Mouse (Mus musculus) adrenal gland, postnatal 25 days (tissue): ENCODE measurements around the gene Pls3. TPM values are rescaled to one million over a fixed set of nuclear protein-coding genes. Genes with fewer than 3 reads are reported as not detected.
"Not testable (repeated sequence)": the region's sequence is repeated elsewhere in the genome, so short reads cannot be mapped to it uniquely, and the experiment has no call there.

ENCODE experiments used
- DNase-seq: peaks from one replicate; pipeline ENCODE4 v3.0.0; 2021; ENCODE audit warnings: mixed read lengths
- total RNA-seq: library from RNA; stranded (reverse); gene quantifications from 2 replicates; pipeline ENCODE4 v1.2.3, GENCODE M21; 2021

Gene Pls3
- total RNA-seq, 1 experiment from 2014 or later, result 65.4 TPM

DNA sequence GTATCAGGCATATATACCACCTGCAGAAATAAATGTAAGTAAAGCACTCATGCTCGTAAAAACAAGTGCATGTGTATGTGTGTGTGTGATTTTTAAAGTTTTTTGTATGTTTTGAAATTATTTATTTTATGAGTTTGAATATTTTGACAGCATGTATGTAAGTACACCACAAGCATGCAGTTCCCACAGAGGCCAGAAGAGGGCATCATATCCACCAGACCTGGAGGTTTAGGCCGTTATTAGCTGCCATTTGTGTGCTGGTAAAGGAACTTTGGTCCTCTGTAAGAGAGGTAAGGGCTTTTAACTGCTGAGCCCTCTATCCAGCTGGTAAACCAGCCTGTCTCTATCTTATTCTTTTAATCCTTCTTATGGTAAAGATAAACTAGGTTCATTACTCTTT, 97.5 kb downstream of the Pls3 start:
- DNase-seq, result no peak

DNA sequence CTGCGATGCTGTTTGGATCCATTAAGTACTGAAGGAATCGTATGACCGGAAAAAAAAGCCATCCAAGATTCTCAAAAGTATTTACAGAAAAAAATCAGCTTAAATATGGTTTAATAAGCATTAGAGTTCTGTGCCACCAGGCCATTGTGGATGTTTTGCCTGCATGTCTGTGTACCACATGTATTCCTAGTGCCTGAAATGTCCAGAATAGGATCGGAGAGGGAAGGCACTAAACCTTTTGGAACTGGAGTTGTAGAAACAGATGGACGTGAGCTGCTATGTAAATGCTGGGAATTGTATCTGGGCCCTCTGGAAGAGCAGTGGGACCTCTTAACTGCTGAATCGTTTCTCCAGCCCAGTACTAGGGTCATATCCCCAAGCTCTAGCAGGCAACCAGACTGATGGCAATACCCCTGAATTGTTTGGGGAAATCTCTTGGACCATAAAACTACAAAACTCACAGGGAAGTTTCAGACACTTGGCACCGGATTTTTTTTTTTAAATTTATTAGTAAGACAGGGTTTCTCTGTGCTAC, 110.1 kb downstream of the Pls3 start:
- DNase-seq, result no peak

- DNase-seq, result peak; percentile 46
These were observed 110.7 kb downstream of the Pls3 start for GRCm38 (mm10) chrX:75764135-75764793.

DNA sequence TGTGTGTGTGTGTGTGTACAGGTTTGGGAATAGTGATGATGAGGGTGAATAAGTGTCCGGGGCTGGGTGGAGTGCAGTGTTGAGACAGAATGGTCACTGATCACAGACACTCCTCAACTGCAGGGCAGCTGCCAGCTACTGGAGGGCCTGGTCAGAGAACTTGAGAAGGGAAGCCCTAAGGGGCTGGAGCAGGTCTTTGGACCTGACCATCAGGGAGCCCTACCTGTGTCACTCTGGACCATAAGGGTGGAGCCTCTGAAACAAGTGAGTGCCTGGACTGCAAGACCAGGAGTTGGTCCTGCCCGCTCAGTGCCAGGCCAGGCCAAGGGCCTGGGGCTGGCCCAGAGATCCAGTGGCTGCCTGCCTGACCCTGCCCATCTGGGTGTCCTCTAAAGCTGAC, 115.5 kb downstream of the Pls3 start:
- not testable (repeated sequence) for DNase-seq

DNA sequence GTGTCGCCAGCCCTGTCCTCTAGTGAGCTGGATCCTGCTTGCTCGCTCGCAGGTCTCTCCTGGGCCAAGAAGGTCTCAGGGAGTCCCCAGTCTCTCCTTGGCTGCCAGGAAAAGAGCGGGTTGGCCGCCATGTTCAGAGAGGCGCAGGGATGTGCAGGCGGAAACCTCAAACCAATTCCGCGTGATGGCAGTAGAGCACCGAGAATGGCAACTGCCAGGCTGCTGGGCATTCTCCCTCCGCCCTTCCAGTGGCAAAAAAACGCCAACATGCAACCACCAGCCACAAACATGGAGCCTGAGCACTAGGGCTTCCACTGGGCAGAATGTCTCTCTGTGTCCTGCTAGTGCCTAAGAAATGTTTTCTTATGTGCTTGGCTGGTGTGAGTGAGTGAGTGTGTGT, 115.9 kb downstream of the Pls3 start:
- DNase-seq, result not testable (repeated sequence)

- DNase-seq, result not testable (repeated sequence)
These were observed 117.0 kb downstream of the Pls3 start for GRCm38 (mm10) chrX:75757966-75758365.

DNA sequence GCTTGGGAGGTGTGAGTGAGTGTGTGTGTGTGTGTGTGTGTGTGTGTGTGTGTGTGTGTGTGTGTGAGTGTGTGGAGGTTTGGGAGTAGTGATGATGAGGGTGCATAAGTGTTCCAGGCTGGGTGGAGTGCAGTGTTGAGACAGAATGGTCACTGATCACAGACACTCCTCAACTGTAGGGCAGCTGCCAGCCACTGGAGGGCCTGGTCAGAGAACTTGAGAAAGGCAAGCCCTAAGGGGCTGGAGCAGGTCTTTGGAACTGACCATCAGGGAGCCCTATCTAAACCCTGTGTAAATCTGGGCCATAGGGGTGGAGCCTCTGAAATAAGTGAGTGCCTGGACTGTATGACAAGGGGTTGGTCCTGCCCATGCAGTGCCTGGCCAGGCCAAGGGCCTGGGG, 120.5 kb downstream of the Pls3 start:
- DNase-seq, result not testable (repeated sequence)

DNA sequence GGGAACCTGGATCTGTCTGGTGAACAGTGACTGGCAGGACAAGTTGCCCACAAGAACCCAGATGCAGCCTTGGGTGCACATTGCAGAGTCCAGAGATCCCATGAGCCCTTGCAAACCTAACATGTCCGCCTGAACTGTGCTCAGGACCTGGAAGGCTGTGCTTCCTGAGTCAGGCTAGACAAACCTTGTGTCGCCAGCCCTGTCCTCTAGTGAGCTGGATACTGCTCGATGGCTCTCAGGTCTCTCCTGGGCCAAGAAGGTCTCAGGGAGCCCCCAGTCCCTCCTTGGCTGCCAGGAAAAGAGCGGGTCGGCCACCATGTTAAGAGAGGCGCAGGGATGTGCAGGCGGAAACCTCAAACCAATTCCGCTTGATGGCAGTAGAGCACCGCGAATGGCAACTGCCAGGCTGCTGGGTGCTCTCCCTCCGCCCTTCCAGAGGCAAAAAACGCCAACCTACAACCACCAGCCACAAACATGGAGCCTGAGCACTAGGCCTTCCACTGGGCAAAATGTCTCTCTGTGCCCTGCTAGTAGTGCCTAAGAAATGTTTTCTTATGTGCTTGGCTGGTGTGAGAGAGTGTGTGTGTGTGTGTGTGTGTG, 124.8 kb downstream of the Pls3 start:
- not testable (repeated sequence) for DNase-seq

DNA sequence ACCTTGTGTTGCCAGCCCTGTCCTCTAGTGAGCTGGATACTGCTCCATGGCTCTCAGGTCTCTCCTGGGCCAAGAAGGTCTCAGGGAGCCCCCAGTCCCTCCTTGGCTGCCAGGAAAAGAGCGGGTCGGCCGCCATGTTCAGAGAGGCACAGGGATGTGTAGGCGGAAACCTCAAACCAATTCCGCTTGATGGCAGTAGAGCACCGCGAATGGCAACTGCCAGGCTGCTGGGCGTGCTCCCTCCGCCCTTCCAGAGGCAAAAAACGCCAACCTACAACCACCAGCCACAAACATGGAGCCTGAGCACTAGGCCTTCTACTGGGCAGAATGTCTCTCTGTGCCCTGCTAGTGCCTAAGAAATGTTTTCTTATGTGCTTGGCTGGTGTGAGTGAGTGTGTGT, 125.7 kb downstream of the Pls3 start:
- not testable (repeated sequence) for DNase-seq

DNA sequence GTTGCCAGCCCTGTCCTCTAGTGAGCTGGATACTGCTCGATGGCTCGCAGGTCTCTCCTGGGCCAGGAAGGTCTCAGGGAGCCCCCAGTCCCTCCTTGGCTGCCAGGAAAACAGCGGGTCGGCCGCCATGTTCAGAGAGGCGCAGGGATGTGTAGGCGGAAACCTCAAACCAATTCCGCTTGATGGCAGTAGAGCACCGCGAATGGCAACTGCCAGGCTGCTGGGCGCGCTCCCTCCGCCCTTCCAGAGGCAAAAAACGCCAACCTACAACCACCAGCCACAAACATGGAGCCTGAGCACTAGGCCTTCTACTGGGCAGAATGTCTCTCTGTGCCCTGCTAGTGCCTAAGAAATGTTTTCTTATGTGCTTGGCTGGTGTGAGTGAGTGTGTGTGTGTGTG, 130.5 kb downstream of the Pls3 start:
- DNase-seq, result not testable (repeated sequence)

- not testable (repeated sequence) for DNase-seq
These were observed 135.5 kb downstream of the Pls3 start for GRCm38 (mm10) chrX:75739464-75739863.
